Mouse (Mus musculus): ENCODE measurements at regions not wholly inside any gene's neighbourhood (a gene's known extent, or its start where the extent isn't known, plus 50 kb on each side); places are given as distances from the start of the nearest gene placed in this dataset.

DNA sequence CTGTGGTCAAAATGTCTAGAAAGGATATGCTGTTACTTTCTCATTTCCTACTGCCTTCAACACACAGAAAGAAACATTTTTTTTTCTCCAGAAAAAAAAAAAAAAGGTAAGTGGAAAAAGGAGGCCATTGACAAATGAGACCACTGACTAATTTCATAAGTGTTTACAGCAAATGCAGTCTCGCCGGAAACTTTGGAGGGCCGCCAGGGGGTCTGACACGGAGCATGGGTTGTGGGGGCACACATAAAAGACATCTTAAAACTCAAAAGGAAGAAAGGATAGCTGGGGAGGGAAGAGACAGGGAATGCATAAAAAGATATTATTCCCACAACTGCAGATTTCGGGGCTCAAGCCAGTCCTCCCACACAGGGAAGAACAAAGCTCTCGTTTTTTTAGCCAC lies 109.3 kb downstream of the Tex36 start:
- H3K27me3 ChIP-seq (ENCODE audit: control insufficient read depth, insufficient read depth, low read length, poor library complexity, severe bottlenecking), result no peaks in the 10 kb centered on the region
- H3K9ac ChIP-seq (ENCODE audit: low read depth, poor library complexity, severe bottlenecking), result no peak overlapping the region
- TF ChIP-seq EP300 (IDR thresholded peaks at IDR 0.05; ENCODE audit: insufficient read depth, low read depth, low read length), result no peak
- TF ChIP-seq POLR2A (IDR thresholded peaks at IDR 0.05; ENCODE audit: insufficient read depth, low read length), result no peak
- TF ChIP-seq CTCF (IDR thresholded peaks at IDR 0.05; ENCODE audit: low read depth, low read length), result no peak
- H3K36me3 ChIP-seq (ENCODE audit: control insufficient read depth, insufficient read depth, low read length, poor library complexity, severe bottlenecking), result no peaks in the 10 kb centered on the region
- H3K4me3 ChIP-seq (ENCODE audit: low read depth, low read length), result no peak overlapping the region
- no peaks in the 10 kb centered on the region for H3K9me3 ChIP-seq (replicated peaks; ENCODE audit: control insufficient read depth, insufficient read depth, low read length, poor library complexity, severe bottlenecking)
- H3K4me1 ChIP-seq (ENCODE audit: control insufficient read depth, insufficient read depth, low read length), result no peaks in the 10 kb centered on the region
- H3K27ac ChIP-seq (ENCODE audit: insufficient read depth, low read length), result no peak overlapping the region

DNA sequence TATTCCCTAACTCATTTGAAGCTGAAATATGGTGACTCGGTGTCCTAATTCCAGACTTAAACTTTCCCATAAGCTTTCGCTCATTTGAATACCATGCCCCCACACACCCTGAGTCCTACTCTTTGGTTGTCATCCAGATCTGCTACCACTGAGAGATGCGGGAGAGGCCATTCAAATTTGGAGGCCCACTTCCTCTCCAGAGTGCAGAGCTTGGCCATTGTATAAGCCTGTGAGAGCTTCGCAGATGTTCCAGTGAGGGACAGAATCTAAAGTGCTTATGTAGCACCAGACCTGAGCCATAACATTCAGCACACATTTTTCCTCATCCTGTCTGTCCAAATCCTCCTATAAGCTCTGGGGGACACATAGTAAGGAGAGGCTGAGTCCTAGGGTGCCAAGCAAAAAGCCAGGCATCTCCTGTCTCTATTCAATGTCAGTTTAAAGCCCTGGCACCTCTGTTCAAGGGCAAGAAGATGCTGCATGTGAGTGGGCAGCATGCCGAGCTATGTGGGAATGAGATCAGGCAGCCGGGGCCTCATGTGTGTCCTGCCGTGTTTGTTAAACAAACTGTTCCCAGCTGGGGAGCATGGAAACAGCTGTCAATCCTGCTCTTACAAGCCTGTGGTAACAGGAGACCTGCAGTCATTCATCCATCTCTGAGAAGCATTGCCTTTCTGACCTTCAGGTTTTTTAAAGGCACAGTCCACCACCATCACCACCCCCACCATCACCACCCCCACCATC lies 113.9 kb downstream of the Tex36 start:
- Histone ChIP-seq H3K4me1 (ENCODE audit: control insufficient read depth, insufficient read depth, low read length) (no peaks in the 10 kb centered on the region), H3K9me3 (replicated peaks; ENCODE audit: control insufficient read depth, insufficient read depth, low read length, poor library complexity, severe bottlenecking) (no peaks in the 10 kb centered on the region), H3K9ac (ENCODE audit: low read depth, poor library complexity, severe bottlenecking) (no peak overlapping the region), H3K27ac (ENCODE audit: insufficient read depth, low read length) (no peak overlapping the region), H3K4me3 (ENCODE audit: low read depth, low read length) (no peak overlapping the region), H3K36me3 (ENCODE audit: control insufficient read depth, insufficient read depth, low read length, poor library complexity, severe bottlenecking) (no peaks in the 10 kb centered on the region), H3K27me3 (ENCODE audit: control insufficient read depth, insufficient read depth, low read length, poor library complexity, severe bottlenecking) (no peaks in the 10 kb centered on the region)
- TF ChIP-seq POLR2A (IDR thresholded peaks at IDR 0.05; ENCODE audit: insufficient read depth, low read length) (no peak), EP300 (IDR thresholded peaks at IDR 0.05; ENCODE audit: insufficient read depth, low read depth, low read length) (no peak), CTCF (IDR thresholded peaks at IDR 0.05; ENCODE audit: low read depth, low read length) (no peak)

DNA sequence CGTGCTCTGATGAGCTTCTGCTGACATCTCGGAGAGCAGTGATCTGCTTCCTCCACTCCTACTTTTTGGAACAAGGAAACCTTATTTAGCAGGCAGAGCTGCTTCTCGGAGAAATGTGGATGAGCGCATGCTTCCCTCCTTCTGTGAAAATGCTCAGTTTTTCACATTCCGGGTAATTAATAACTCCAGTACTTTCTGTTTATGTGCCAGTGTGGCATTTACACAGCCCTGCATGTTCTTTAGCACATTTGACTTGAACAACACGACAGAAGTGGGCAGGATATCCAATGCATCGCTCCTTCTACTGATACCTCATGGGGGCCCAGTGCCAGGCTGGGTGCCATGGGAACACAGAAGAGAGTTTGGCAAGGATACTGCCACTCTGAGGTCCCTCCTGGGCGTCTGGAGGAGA lies 117.5 kb downstream of the Tex36 start:
- H3K27ac ChIP-seq (ENCODE audit: insufficient read depth, low read length), result no peak overlapping the region
- H3K4me1 ChIP-seq (ENCODE audit: control insufficient read depth, insufficient read depth, low read length), result no peaks in the 10 kb centered on the region
- no peaks in the 10 kb centered on the region for H3K9me3 ChIP-seq (replicated peaks; ENCODE audit: control insufficient read depth, insufficient read depth, low read length, poor library complexity, severe bottlenecking)
- no peaks in the 10 kb centered on the region for H3K36me3 ChIP-seq (ENCODE audit: control insufficient read depth, insufficient read depth, low read length, poor library complexity, severe bottlenecking)
- TF ChIP-seq EP300 (IDR thresholded peaks at IDR 0.05; ENCODE audit: insufficient read depth, low read depth, low read length), result no peak
- TF ChIP-seq CTCF (IDR thresholded peaks at IDR 0.05; ENCODE audit: low read depth, low read length), result no peak
- no peak for TF ChIP-seq POLR2A (IDR thresholded peaks at IDR 0.05; ENCODE audit: insufficient read depth, low read length)
- no peaks in the 10 kb centered on the region for H3K27me3 ChIP-seq (ENCODE audit: control insufficient read depth, insufficient read depth, low read length, poor library complexity, severe bottlenecking)
- H3K9ac ChIP-seq (ENCODE audit: low read depth, poor library complexity, severe bottlenecking), result no peak overlapping the region
- H3K4me3 ChIP-seq (ENCODE audit: low read depth, low read length), result no peak overlapping the region

DNA sequence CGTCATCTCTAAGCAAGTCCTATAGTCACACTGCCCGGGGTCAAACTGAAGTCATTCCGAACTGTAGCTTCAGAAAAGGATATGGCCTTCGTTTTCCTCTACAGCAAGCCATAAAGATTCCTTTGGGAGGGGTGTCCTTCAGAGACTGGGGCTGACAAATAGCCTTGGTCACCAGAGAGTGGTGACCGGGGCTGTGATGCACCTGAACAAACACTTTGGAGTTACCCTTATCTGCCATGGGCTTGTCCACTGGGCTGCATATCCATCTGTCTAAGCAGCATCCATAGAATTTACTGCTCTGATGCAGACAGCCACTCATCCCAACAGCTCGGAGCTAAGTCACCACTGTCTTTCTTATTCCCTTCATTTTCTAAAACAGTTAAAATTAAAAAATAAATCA lies 120.4 kb downstream of the Tex36 start:
- TF ChIP-seq EP300 (IDR thresholded peaks at IDR 0.05; ENCODE audit: insufficient read depth, low read depth, low read length) (no peak), CTCF (IDR thresholded peaks at IDR 0.05; ENCODE audit: low read depth, low read length) (no peak), POLR2A (IDR thresholded peaks at IDR 0.05; ENCODE audit: insufficient read depth, low read length) (no peak)
- Histone ChIP-seq H3K27ac (ENCODE audit: insufficient read depth, low read length) (no peak overlapping the region), H3K9ac (ENCODE audit: low read depth, poor library complexity, severe bottlenecking) (no peak overlapping the region), H3K36me3 (ENCODE audit: control insufficient read depth, insufficient read depth, low read length, poor library complexity, severe bottlenecking) (no peaks in the 10 kb centered on the region), H3K4me3 (ENCODE audit: low read depth, low read length) (no peak overlapping the region), H3K9me3 (replicated peaks; ENCODE audit: control insufficient read depth, insufficient read depth, low read length, poor library complexity, severe bottlenecking) (no peaks in the 10 kb centered on the region), H3K4me1 (ENCODE audit: control insufficient read depth, insufficient read depth, low read length) (no peaks in the 10 kb centered on the region), H3K27me3 (ENCODE audit: control insufficient read depth, insufficient read depth, low read length, poor library complexity, severe bottlenecking) (no peaks in the 10 kb centered on the region)

DNA sequence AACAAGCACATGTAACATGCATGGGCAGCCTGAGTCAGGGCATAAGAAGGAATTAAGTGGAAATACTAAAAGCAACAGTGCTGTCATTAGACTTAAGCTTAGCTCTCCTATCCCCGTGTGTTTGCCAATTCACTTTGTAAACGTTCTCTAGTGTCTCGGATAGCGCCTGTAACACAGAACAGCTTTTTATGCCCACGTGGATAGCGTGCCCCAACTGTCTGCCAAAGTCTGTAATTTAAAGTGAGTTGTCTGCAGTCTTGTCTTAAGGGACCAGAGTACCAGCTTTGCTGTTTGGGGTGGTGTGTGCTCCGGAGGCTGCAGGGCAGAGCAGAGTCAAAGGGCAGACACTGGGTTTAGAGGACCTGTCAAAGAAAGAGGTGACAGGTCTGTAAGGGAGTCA lies 122.3 kb downstream of the Tex36 start:
- H3K36me3 ChIP-seq (ENCODE audit: control insufficient read depth, insufficient read depth, low read length, poor library complexity, severe bottlenecking), result no peaks in the 10 kb centered on the region
- H3K27me3 ChIP-seq (ENCODE audit: control insufficient read depth, insufficient read depth, low read length, poor library complexity, severe bottlenecking), result no peaks in the 10 kb centered on the region
- no peak overlapping the region for H3K9ac ChIP-seq (ENCODE audit: low read depth, poor library complexity, severe bottlenecking)
- no peak overlapping the region for H3K4me3 ChIP-seq (ENCODE audit: low read depth, low read length)
- TF ChIP-seq EP300 (IDR thresholded peaks at IDR 0.05; ENCODE audit: insufficient read depth, low read depth, low read length) (no peak), POLR2A (IDR thresholded peaks at IDR 0.05; ENCODE audit: insufficient read depth, low read length) (no peak), CTCF (IDR thresholded peaks at IDR 0.05; ENCODE audit: low read depth, low read length) (no peak)
- H3K9me3 ChIP-seq (replicated peaks; ENCODE audit: control insufficient read depth, insufficient read depth, low read length, poor library complexity, severe bottlenecking), result no peaks in the 10 kb centered on the region
- H3K27ac ChIP-seq (ENCODE audit: insufficient read depth, low read length), result no peak overlapping the region
- no peaks in the 10 kb centered on the region for H3K4me1 ChIP-seq (ENCODE audit: control insufficient read depth, insufficient read depth, low read length)

DNA sequence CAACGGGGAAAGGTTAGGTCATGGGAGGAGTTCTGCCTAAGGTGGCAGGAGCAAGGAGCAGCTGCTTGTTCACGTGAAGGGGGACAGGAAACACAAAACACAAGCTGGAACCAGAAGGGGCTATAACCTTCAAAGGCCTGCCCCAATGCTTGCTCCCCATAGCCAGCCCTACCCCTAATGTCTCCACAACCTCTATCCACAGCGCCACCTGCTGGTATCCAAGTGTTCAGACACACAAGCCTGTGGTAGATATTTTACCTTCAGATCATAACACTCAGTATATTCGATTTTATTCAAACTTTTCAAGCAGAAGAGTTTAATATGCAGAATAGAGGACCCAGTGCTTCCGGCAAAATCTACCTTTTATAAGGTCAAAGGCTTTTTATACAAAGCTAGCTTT lies 124.0 kb downstream of the Tex36 start:
- no peak overlapping the region for H3K9ac ChIP-seq (ENCODE audit: low read depth, poor library complexity, severe bottlenecking)
- TF ChIP-seq EP300 (IDR thresholded peaks at IDR 0.05; ENCODE audit: insufficient read depth, low read depth, low read length) (no peak), POLR2A (IDR thresholded peaks at IDR 0.05; ENCODE audit: insufficient read depth, low read length) (no peak), CTCF (IDR thresholded peaks at IDR 0.05; ENCODE audit: low read depth, low read length) (peak; percentile 46)
- H3K27ac ChIP-seq (ENCODE audit: insufficient read depth, low read length), result no peak overlapping the region

More for the DNA sequence above, 124.0 kb downstream of the Tex36 start:
- H3K36me3 ChIP-seq (ENCODE audit: control insufficient read depth, insufficient read depth, low read length, poor library complexity, severe bottlenecking), result no peaks in the 10 kb centered on the region
- no peaks in the 10 kb centered on the region for H3K27me3 ChIP-seq (ENCODE audit: control insufficient read depth, insufficient read depth, low read length, poor library complexity, severe bottlenecking)
- H3K4me1 ChIP-seq (ENCODE audit: control insufficient read depth, insufficient read depth, low read length), result no peaks in the 10 kb centered on the region
- no peak overlapping the region for H3K4me3 ChIP-seq (ENCODE audit: low read depth, low read length)
- H3K9me3 ChIP-seq (replicated peaks; ENCODE audit: control insufficient read depth, insufficient read depth, low read length, poor library complexity, severe bottlenecking), result no peaks in the 10 kb centered on the region
